Mouse (Mus musculus): Measurements from ENCODE around the gene Nrip1. TPM values are rescaled to one million over a fixed set of nuclear protein-coding genes. Genes with fewer than 3 reads are reported as not detected.

Nrip1 gene
- total and polyA plus RNA-seq, 3 experiments = not detected

DNA sequence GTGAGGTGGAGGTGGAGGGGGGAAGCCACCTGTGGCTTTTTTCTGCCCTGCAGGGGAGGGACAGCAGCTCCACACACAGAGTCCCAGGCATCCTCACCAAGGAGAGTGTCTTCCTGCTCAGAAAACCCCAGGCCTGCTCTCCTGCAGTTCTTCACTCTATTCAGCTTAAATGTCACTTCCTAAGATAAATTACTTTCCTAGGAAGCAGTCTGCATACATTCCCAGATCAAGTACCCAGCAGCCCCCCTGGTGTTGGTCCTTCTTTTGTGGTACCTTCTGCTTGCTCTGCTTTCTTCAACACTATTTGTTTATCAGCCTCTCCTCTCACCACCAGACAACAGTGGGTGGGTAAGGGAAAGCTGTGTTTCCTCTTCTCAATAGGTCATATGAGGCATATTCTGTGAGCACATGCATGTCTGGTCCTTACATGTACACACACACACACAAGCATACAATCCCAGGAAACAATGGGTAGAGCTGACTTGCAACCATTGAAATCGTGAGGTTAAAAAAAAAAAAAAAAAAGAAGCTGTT, 60.7 kb downstream of the Nrip1 start:
- Histone ChIP-seq H3K4me2 (ENCODE audit: insufficient read depth, low read depth, poor library complexity, severe bottlenecking) (no peak overlapping the region), H3K27ac (ENCODE audit: insufficient read depth, low read depth) (no peak overlapping the region), H3K9me3 (replicated peaks; ENCODE audit: low read length) (peaks cover 81% of the 10 kb centered on the region), H3K4me1 (ENCODE audit: control insufficient read depth in 1 of 2, insufficient read depth in 2 of 2) (no peaks in the 10 kb centered on the region), H3K27me3 (replicated peaks) (no peaks in the 10 kb centered on the region), H3K4me3 (replicated peaks in 1 of 3; ENCODE audit: low read depth in 2 of 3, low read length in 2 of 3, poor library complexity in 1 of 3) (no peak overlapping the region), H3K79me2 (replicated peaks; ENCODE audit: control insufficient read depth, extremely low read depth, insufficient read depth, poor library complexity, severe bottlenecking) (no peaks in the 10 kb centered on the region), H3K9ac (ENCODE audit: insufficient read depth, low read depth) (no peak overlapping the region), H3K36me3 (replicated peaks in 1 of 2; ENCODE audit: control insufficient read depth in 1 of 2, insufficient read depth in 1 of 2, low read length in 1 of 2) (no peaks in the 10 kb centered on the region)
- in situ Hi-C loops (cut with MboI; ENCODE audit: low pct_ligation_motif_present, low pct_unique_long_range_greater_than_20kb, low sequenced_read_pairs) = no loop called here
- dilution Hi-C loops (cut with MboI; ENCODE audit: extremely low pct_ligation_motif_present, extremely low pct_unique_long_range_greater_than_20kb, low sequenced_read_pairs) = no loop called here
- no peak for TF ChIP-seq TBP (conservative IDR thresholded peaks at IDR 0.05; ENCODE audit: low read depth, low read length)
- TF ChIP-seq ELF1 (IDR thresholded peaks at IDR 0.05; ENCODE audit: low read depth, low read length) = no peak
- no peak for DNase-seq (ENCODE audit: extremely low read depth)

DNA sequence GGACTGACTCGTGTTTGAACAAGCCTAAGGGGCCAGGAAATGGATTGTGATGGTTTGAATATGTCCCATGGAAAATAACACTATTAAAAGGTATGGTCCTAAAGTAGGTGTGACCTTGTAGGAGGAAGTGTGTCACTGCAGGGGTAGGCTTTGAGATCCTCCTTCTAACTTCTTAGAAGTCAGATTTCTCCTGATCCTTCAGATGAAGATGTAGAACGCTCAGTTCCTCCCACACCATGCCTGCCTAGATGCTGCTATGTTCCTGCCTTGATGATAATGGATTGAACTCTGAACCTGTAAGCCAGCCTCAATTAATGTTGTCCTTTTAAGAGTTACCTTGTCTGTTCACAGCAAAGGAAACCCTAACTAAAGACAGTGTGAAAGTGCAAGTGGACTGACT, 62.8 kb downstream of the Nrip1 start:
- Histone ChIP-seq H3K4me1 (ENCODE audit: control insufficient read depth in 1 of 2, insufficient read depth in 2 of 2) (no peaks in the 10 kb centered on the region), H3K36me3 (replicated peaks in 1 of 2; ENCODE audit: control insufficient read depth in 1 of 2, insufficient read depth in 1 of 2, low read length in 1 of 2) (no peaks in the 10 kb centered on the region), H3K4me2 (ENCODE audit: insufficient read depth, low read depth, poor library complexity, severe bottlenecking) (no peak overlapping the region), H3K27ac (ENCODE audit: insufficient read depth, low read depth) (no peak overlapping the region), H3K9ac (ENCODE audit: insufficient read depth, low read depth) (no peak overlapping the region), H3K4me3 (replicated peaks in 1 of 3; ENCODE audit: low read depth in 2 of 3, low read length in 2 of 3, poor library complexity in 1 of 3) (no peak overlapping the region), H3K27me3 (replicated peaks) (no peaks in the 10 kb centered on the region), H3K9me3 (replicated peaks; ENCODE audit: low read length) (peaks cover 85% of the 10 kb centered on the region), H3K79me2 (replicated peaks; ENCODE audit: control insufficient read depth, extremely low read depth, insufficient read depth, poor library complexity, severe bottlenecking) (no peaks in the 10 kb centered on the region)
- dilution Hi-C loops (cut with MboI; ENCODE audit: extremely low pct_ligation_motif_present, extremely low pct_unique_long_range_greater_than_20kb, low sequenced_read_pairs) = no loop called here
- no peak for TF ChIP-seq SMC3 (IDR thresholded peaks at IDR 0.05; ENCODE audit: low read depth, low read length)
- no peak for TF ChIP-seq MAFK (IDR thresholded peaks at IDR 0.05; ENCODE audit: insufficient replicate concordance, low read length)
- no peak for TF ChIP-seq TCF12 (IDR thresholded peaks at IDR 0.05; ENCODE audit: low read depth, low read length)
- TF ChIP-seq POLR2A (IDR thresholded peaks at IDR 0.05; ENCODE audit: low read depth, low read length) = no peak
- TF ChIP-seq GABPA (IDR thresholded peaks at IDR 0.05; ENCODE audit: insufficient replicate concordance, low read depth, low read length) = no peak
- no peak for TF ChIP-seq ELF1 (IDR thresholded peaks at IDR 0.05; ENCODE audit: low read depth, low read length)
- no peak for TF ChIP-seq MAX (IDR thresholded peaks at IDR 0.05; ENCODE audit: low read length)
- TF ChIP-seq IRF4 (IDR thresholded peaks at IDR 0.05; ENCODE audit: low read depth, low read length) = no peak
- TF ChIP-seq RCOR1 (conservative IDR thresholded peaks at IDR 0.05; ENCODE audit: low read depth, low read length) = no peak
- TF ChIP-seq USF1 (IDR thresholded peaks at IDR 0.05; ENCODE audit: low read depth, low read length) = no peak
- TF ChIP-seq ZMIZ1 (IDR thresholded peaks at IDR 0.05; ENCODE audit: low read depth, low read length) = no peak
- in situ Hi-C loops (cut with MboI; ENCODE audit: low pct_ligation_motif_present, low pct_unique_long_range_greater_than_20kb, low sequenced_read_pairs) = no loop called here
- DNase-seq (ENCODE audit: extremely low read depth) = no peak

DNA sequence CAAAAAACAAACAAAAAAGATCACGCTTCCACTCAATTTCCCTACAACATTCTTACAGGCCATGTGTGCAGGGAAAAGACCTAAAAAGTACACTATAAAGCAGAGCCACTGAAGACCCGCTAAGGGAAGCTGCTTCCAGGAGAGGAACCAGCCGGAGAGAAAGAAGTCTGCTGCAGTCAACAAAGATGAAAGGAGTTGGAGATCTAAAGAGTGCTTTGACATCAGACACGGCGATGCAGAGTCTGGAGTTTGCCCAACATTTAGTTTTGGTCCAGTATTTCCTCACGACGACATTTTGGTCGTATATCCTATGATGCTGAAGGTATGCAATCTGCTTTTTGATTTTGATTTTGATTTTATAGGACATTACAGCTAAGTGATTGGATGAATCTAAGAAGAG, 63.3 kb downstream of the Nrip1 start:
- H3K4me2 ChIP-seq (ENCODE audit: insufficient read depth, low read depth, poor library complexity, severe bottlenecking) = no peak overlapping the region
- H3K4me1 ChIP-seq (ENCODE audit: control insufficient read depth in 1 of 2, insufficient read depth in 2 of 2) = no peaks in the 10 kb centered on the region
- in situ Hi-C loops (cut with MboI; ENCODE audit: low pct_ligation_motif_present, low pct_unique_long_range_greater_than_20kb, low sequenced_read_pairs) = no loop called here
- H3K36me3 ChIP-seq (replicated peaks in 1 of 2; ENCODE audit: control insufficient read depth in 1 of 2, insufficient read depth in 1 of 2, low read length in 1 of 2) = no peaks in the 10 kb centered on the region
- dilution Hi-C loops (cut with MboI; ENCODE audit: extremely low pct_ligation_motif_present, extremely low pct_unique_long_range_greater_than_20kb, low sequenced_read_pairs) = no loop called here
- DNase-seq (ENCODE audit: extremely low read depth) = no peak
- TF ChIP-seq ZMIZ1 (IDR thresholded peaks at IDR 0.05; ENCODE audit: low read depth, low read length) (no peak), NELFE (IDR thresholded peaks at IDR 0.05; ENCODE audit: low read depth, low read length) (no peak), TBP (conservative IDR thresholded peaks at IDR 0.05; ENCODE audit: low read depth, low read length) (no peak), ZKSCAN1 (IDR thresholded peaks at IDR 0.05; ENCODE audit: borderline replicate concordance, low read depth, low read length) (no peak), CHD1 (IDR thresholded peaks at IDR 0.05; ENCODE audit: low read depth, low read length) (no peak), NRF1 (IDR thresholded peaks at IDR 0.05; ENCODE audit: low read depth, low read length) (no peak), GABPA (IDR thresholded peaks at IDR 0.05; ENCODE audit: insufficient replicate concordance, low read depth, low read length) (no peak), MAFK (IDR thresholded peaks at IDR 0.05; ENCODE audit: insufficient replicate concordance, low read length) (no peak), MAX (IDR thresholded peaks at IDR 0.05; ENCODE audit: low read length) (no peak)
- H3K9me3 ChIP-seq (replicated peaks; ENCODE audit: low read length) = peaks cover 85% of the 10 kb centered on the region
- no peak overlapping the region for H3K27ac ChIP-seq (ENCODE audit: insufficient read depth, low read depth)
- no peak overlapping the region for H3K4me3 ChIP-seq (replicated peaks in 1 of 3; ENCODE audit: low read depth in 2 of 3, low read length in 2 of 3, poor library complexity in 1 of 3)
- H3K79me2 ChIP-seq (replicated peaks; ENCODE audit: control insufficient read depth, extremely low read depth, insufficient read depth, poor library complexity, severe bottlenecking) = no peaks in the 10 kb centered on the region
- H3K9ac ChIP-seq (ENCODE audit: insufficient read depth, low read depth) = no peak overlapping the region
- H3K27me3 ChIP-seq (replicated peaks) = no peaks in the 10 kb centered on the region

All from CH12.LX (cell line).